Comparison of ENCODE assay signal across 24 mouse cellular contexts in genomic region chr14:32304921-32305320, GRCm38 (mm10). TPM values are rescaled to one million over a fixed set of nuclear protein-coding genes. Genes with fewer than 3 reads are reported as not detected.
DNase-seq lines count a peak whose midpoint lies in the region; ATAC-seq and TF ChIP-seq lines count a peak whose summit lies in the region.
"Had no signal": no experiment of that assay in that cellular context is flagged by ENCODE, and none has a peak within 500 bp of the region (broad histone marks: within the 10 kb centered on the region; RNA-seq: fewer than 3 reads in every experiment).

No protein-coding gene starts in this region.

- H3K27me3 ChIP-seq in intestine, embryonic 16.5 days (replicated peaks; ENCODE audit: control insufficient read depth, insufficient read depth, low read length), result no peaks in the 10 kb centered on the region
- no peaks in the 10 kb centered on the region for H3K27me3 ChIP-seq in intestine, embryonic 15.5 days (replicated peaks)
- no peaks in the 10 kb centered on the region for H3K27me3 ChIP-seq in small intestine, adult 2 months (ENCODE audit: control insufficient read depth, insufficient read depth, low read length)
- H3K27me3 ChIP-seq: embryonic facial prominence, embryonic 15.5 days; midbrain, embryonic 12.5 days had no signal

- intact Hi-C loops in left cerebral cortex, postnatal 36 days (cut with DNase I), result no loop called here

- H3K9ac ChIP-seq in intestine, embryonic 16.5 days (ENCODE audit: low read depth, low read length), result no peak overlapping the region
- H3K9ac ChIP-seq in intestine, embryonic 15.5 days, result no peak overlapping the region
- H3K9ac ChIP-seq: embryonic facial prominence, embryonic 15.5 days; midbrain, embryonic 12.5 days had no signal

- TF ChIP-seq POLR2A in small intestine, adult 2 months (IDR thresholded peaks at IDR 0.05; ENCODE audit: low read depth, low read length), result no peak

- no peak overlapping the region for H3K27ac ChIP-seq in intestine, embryonic 16.5 days (ENCODE audit: low read length)
- H3K27ac ChIP-seq in intestine, embryonic 15.5 days, result no peak overlapping the region
- H3K27ac ChIP-seq in small intestine, adult 2 months (ENCODE audit: insufficient read depth, low read depth, low read length), result peak overlapping the region; percentile 31; the same call in 1 of the 2 replicates
- H3K27ac ChIP-seq: embryonic facial prominence, embryonic 15.5 days; gastrocnemius, adult 2 months; hindbrain, embryonic 10.5 days; hindbrain, postnatal 0 days; midbrain, embryonic 12.5 days; stomach, postnatal 0 days had no signal

- no peak overlapping the region for H3K4me3 ChIP-seq in intestine, embryonic 16.5 days (ENCODE audit: low read length)
- no peak overlapping the region for H3K4me3 ChIP-seq in intestine, embryonic 15.5 days (replicated peaks)
- no peak overlapping the region for H3K4me3 ChIP-seq in small intestine, adult 2 months (ENCODE audit: low read depth, low read length)
- H3K4me3 ChIP-seq: embryonic facial prominence, embryonic 15.5 days; gastrocnemius, adult 2 months; hindbrain, embryonic 10.5 days; midbrain, embryonic 12.5 days had no signal

- no peaks in the 10 kb centered on the region for H3K36me3 ChIP-seq in intestine, embryonic 16.5 days (ENCODE audit: control insufficient read depth, insufficient read depth, low read length)
- H3K36me3 ChIP-seq in intestine, embryonic 15.5 days, result no peaks in the 10 kb centered on the region
- H3K36me3 ChIP-seq in small intestine, adult 2 months (ENCODE audit: control insufficient read depth, insufficient read depth, low read length), result peaks cover 2% of the 10 kb centered on the region; the same call in 1 of the 2 replicates
- H3K36me3 ChIP-seq: embryonic facial prominence, embryonic 15.5 days had no signal

- H3K4me1 ChIP-seq in intestine, embryonic 16.5 days (ENCODE audit: control insufficient read depth, insufficient read depth, low read length), result no peaks in the 10 kb centered on the region
- H3K4me1 ChIP-seq in intestine, embryonic 15.5 days (replicated peaks), result no peaks in the 10 kb centered on the region
- no peaks in the 10 kb centered on the region for H3K4me1 ChIP-seq in small intestine, adult 2 months (ENCODE audit: control insufficient read depth, insufficient read depth, insufficient read length, low read length)
- H3K4me1 ChIP-seq: embryonic facial prominence, embryonic 15.5 days; midbrain, embryonic 12.5 days had no signal

- ATAC-seq in intestine, embryonic 16.5 days, result peak; percentile 62
- no peak for ATAC-seq in intestine, embryonic 15.5 days
- ATAC-seq: forebrain, embryonic 14.5 days; hindbrain, postnatal 0 days had no signal

- DNase-seq in NIH3T3 (ENCODE audit: low read depth), result peak; percentile 3
- peak; percentile 21 for DNase-seq in adrenal gland, postnatal 14 days
- DNase-seq in left cerebral cortex, postnatal 36 days (ENCODE audit: low spot score in 2 of 2), result no peak
- no peak for DNase-seq in cerebellum, adult 8-10 months
- DNase-seq: cerebellum, adult 18-20 months; cerebellum, postnatal 36 days; gastrocnemius, adult 2 months; kidney, adult 8-10 months; kidney, postnatal 14 days; lung, adult 18-20 months; lung, postnatal 14 days had no signal

- WGBS in intestine, embryonic 16.5 days, result 76% methylated on average over 8 of the region's 8 CpGs
- WGBS in intestine, embryonic 15.5 days, result 76% methylated on average over 8 of the region's 8 CpGs
- 66% methylated on average over 8 of the region's 8 CpGs for WGBS in small intestine, adult 2 months

- no peaks in the 10 kb centered on the region for H3K9me3 ChIP-seq in intestine, embryonic 16.5 days (ENCODE audit: control insufficient read depth, low read length)
- no peaks in the 10 kb centered on the region for H3K9me3 ChIP-seq in intestine, embryonic 15.5 days
- H3K9me3 ChIP-seq: embryonic facial prominence, embryonic 15.5 days; hindbrain, embryonic 10.5 days; midbrain, embryonic 12.5 days had no signal

- TF ChIP-seq CTCF in small intestine, adult 2 months (IDR thresholded peaks at IDR 0.05; ENCODE audit: extremely low read depth, insufficient read length, insufficient replicate concordance, low read depth, low read length), result no peak

- no peak overlapping the region for H3K4me2 ChIP-seq in intestine, embryonic 16.5 days (ENCODE audit: low read depth, low read length)
- no peak overlapping the region for H3K4me2 ChIP-seq in intestine, embryonic 15.5 days (replicated peaks)
- H3K4me2 ChIP-seq: embryonic facial prominence, embryonic 15.5 days; heart, embryonic 11.5 days; midbrain, embryonic 12.5 days had no signal

RNA-seq across cellular contexts. Expression of gene Ogdhl, which starts 16.9 kb away (rescaled TPM):
- polyA plus RNA-seq in intestine, embryonic 16.5 days (2015; fragmentation: Nextera tagmentation; extraction: Ambion mirVana), result 20.7 and 24.2 TPM in 2 replicates
- polyA plus RNA-seq in intestine, embryonic 15.5 days (2015; fragmentation: Nextera tagmentation; extraction: Ambion mirVana), result 21.9 and 22.5 TPM in 2 replicates
- total RNA-seq in adrenal gland, postnatal 14 days (2021), result 7.6 and 8.0 TPM in 2 replicates
- polyA plus RNA-seq in small intestine, adult 2 months (2012; rRNA removed), result 1.2 and 1.9 TPM in 2 replicates
- total RNA-seq in left cerebral cortex, postnatal 36 days (2021), result 100 to 1,000 TPM; 103 to 114 TPM
- total RNA-seq: granulocyte monocyte progenitor cell, adult 5-6 weeks; megakaryocyte progenitor cell, adult 5-6 weeks; neutrophil, adult 5-6 weeks had no signal

Comparison
In these comparisons a context has a peak if more than half of its experiments do, and no peak if none do; other contexts are left out.
1. DNase-seq: peak in NIH3T3 (single experiment) and adrenal gland, postnatal 14 days (single experiment); none in left cerebral cortex, postnatal 36 days (0 of 2) and cerebellum, adult 8-10 months (single experiment).